Mouse (Mus musculus) testis, postnatal 10 days (tissue): ENCODE results near the gene Gm47955.
"Not testable (repeated sequence)": the region's sequence is repeated elsewhere in the genome, so short reads cannot be mapped to it uniquely, and the experiment has no call there.

Experiments used
- DNase-seq: peaks from one replicate; pipeline ENCODE4 v3.0.0; 2021; ENCODE audit warnings: low spot score

Gm47955 gene

GRCm38 (mm10) chr1:82959870-82960385 lies at the start of gene Gm47955:
Gene Gm47955, plus strand, starts transcription at chr1:82960286.
- no peak for DNase-seq

- no peak for DNase-seq
These were observed 47.1 kb upstream of the Gm47955 start, which contains the start of gene A030005L19Rik for GRCm38 (mm10) chr1:82913025-82913424. Gene A030005L19Rik, plus strand, starts transcription at chr1:82913325.

- DNase-seq: not testable (repeated sequence)
These were observed 46.7 kb upstream of the Gm47955 start for GRCm38 (mm10) chr1:82913434-82913833.

GRCm38 (mm10) chr1:82924650-82925049 lies 35.4 kb upstream of the Gm47955 start, which contains the start of gene A030014E15Rik:
Gene A030014E15Rik, plus strand, starts transcription at chr1:82924917.
- no peak for DNase-seq

- DNase-seq: not testable (repeated sequence)
These were observed 29.5 kb upstream of the Gm47955 start for GRCm38 (mm10) chr1:82930558-82930957.

- DNase-seq: not testable (repeated sequence)
These were observed 28.8 kb upstream of the Gm47955 start, which contains the start of gene Gm6217 for GRCm38 (mm10) chr1:82931326-82931725. Gene Gm6217, minus strand, starts transcription at chr1:82931399.

- no peak for DNase-seq
These were observed 21.4 kb upstream of the Gm47955 start for GRCm38 (mm10) chr1:82938666-82939065.

GRCm38 (mm10) chr1:82942505-82942904 lies 17.6 kb upstream of the Gm47955 start:
- DNase-seq: not testable (repeated sequence)

GRCm38 (mm10) chr1:82943295-82943694 lies 16.8 kb upstream of the Gm47955 start, which contains the start of gene A030003K21Rik:
Gene A030003K21Rik, minus strand, starts transcription at chr1:82943388.
- DNase-seq: not testable (repeated sequence)

GRCm38 (mm10) chr1:82946029-82946428 lies 14.1 kb upstream of the Gm47955 start:
- not testable (repeated sequence) for DNase-seq

- DNase-seq: no peak
These were observed 11.5 kb upstream of the Gm47955 start for GRCm38 (mm10) chr1:82948601-82949000.

- DNase-seq: not testable (repeated sequence)
These were observed 4.2 kb upstream of the Gm47955 start, which contains the start of gene Gm7544 for GRCm38 (mm10) chr1:82955913-82956312. Gene Gm7544, minus strand, starts transcription at chr1:82956013.

GRCm38 (mm10) chr1:82966413-82966812 lies 6.3 kb downstream of the Gm47955 start:
- no peak for DNase-seq

- DNase-seq: no peak
These were observed 12.0 kb downstream of the Gm47955 start for GRCm38 (mm10) chr1:82972046-82972445.

GRCm38 (mm10) chr1:82973244-82973643 lies 13.2 kb downstream of the Gm47955 start:
- DNase-seq: no peak

GRCm38 (mm10) chr1:82973901-82974300 lies 13.8 kb downstream of the Gm47955 start:
- no peak for DNase-seq

GRCm38 (mm10) chr1:82974342-82974741 lies 14.3 kb downstream of the Gm47955 start:
- no peak for DNase-seq

GRCm38 (mm10) chr1:82975750-82976149 lies 15.7 kb downstream of the Gm47955 start:
- no peak for DNase-seq

- DNase-seq: no peak
These were observed 17.8 kb downstream of the Gm47955 start for GRCm38 (mm10) chr1:82977840-82978239.

- DNase-seq: no peak
These were observed 26.7 kb downstream of the Gm47955 start for GRCm38 (mm10) chr1:82986738-82987137.

GRCm38 (mm10) chr1:82987530-82988198 lies 27.6 kb downstream of the Gm47955 start:
- DNase-seq: no peak

GRCm38 (mm10) chr1:82991062-82991461 lies 31.0 kb downstream of the Gm47955 start:
- DNase-seq: no peak

GRCm38 (mm10) chr1:82991596-82991995 lies 31.5 kb downstream of the Gm47955 start:
- DNase-seq: no peak
